Mouse (Mus musculus) MEL (cell line): ENCODE measurements at regions not wholly inside any gene's neighbourhood (a gene's known extent, or its start where the extent isn't known, plus 50 kb on each side); places are given as distances from the start of the nearest gene placed in this dataset.

ENCODE experiments used
- CTCF ChIP-seq, 3 experiments: IDR thresholded peaks in 2 of 3; conservative IDR thresholded peaks in 1 of 3; 2 replicates each; pipeline ENCODE4 v1.5.1; 2011 to 2012; ENCODE audit warnings: low read length in 3 of 3, low read depth in 2 of 3, mild to moderate bottlenecking in 2 of 3, improper control_type of control experiment in 1 of 3, inconsistent platforms in 1 of 3, mixed read lengths in 1 of 3, moderate library complexity in 1 of 3; ENCODE audit not compliant: control insufficient read depth in 1 of 3, insufficient read depth in 1 of 3, poor library complexity in 1 of 3, severe bottlenecking in 1 of 3
- E2F4 ChIP-seq: IDR thresholded peaks from 2 replicates; pipeline ENCODE4 v1.6.1; 2011; ENCODE audit warnings: low read depth, low read length, improper control_type of control experiment, borderline replicate concordance
- EP300 ChIP-seq, 2 experiments: IDR thresholded peaks; 2 replicates each; pipeline ENCODE4 v1.6.1; 2011; ENCODE audit warnings: improper control_type of control experiment in 2 of 2, low read length in 2 of 2, low read depth in 1 of 2, mild to moderate bottlenecking in 1 of 2
- ETS1 ChIP-seq: IDR thresholded peaks from 2 replicates; pipeline ENCODE4 v1.6.1; 2012; ENCODE audit warnings: low read depth, mild to moderate bottlenecking, inconsistent platforms, low read length, improper control_type of control experiment, moderate library complexity
- MAFK ChIP-seq: IDR thresholded peaks from 2 replicates; pipeline ENCODE4 v1.6.1; 2011; ENCODE audit warnings: low read depth, mild to moderate bottlenecking, low read length, improper control_type of control experiment, borderline replicate concordance
- MXI1 ChIP-seq: IDR thresholded peaks from 2 replicates; pipeline ENCODE4 v1.6.1; 2011; ENCODE audit warnings: mild to moderate bottlenecking, low read depth, low read length, improper control_type of control experiment
- MYC ChIP-seq: IDR thresholded peaks from 2 replicates; pipeline ENCODE4 v1.6.1; 2011; ENCODE audit warnings: low read depth, mild to moderate bottlenecking, low read length, improper control_type of control experiment, moderate library complexity
- POLR2A ChIP-seq, 2 experiments: IDR thresholded peaks; 2 replicates each; pipeline ENCODE4 v1.6.1; 2011 to 2012; ENCODE audit warnings: low read length in 2 of 2, mild to moderate bottlenecking in 2 of 2, control low read depth in 1 of 2, improper control_type of control experiment in 1 of 2, low read depth in 1 of 2, moderate library complexity in 1 of 2; ENCODE audit not compliant: control insufficient read depth in 1 of 2, insufficient read depth in 1 of 2, poor library complexity in 1 of 2
- UBTF ChIP-seq: IDR thresholded peaks from 2 replicates; pipeline ENCODE4 v1.6.1; 2012; ENCODE audit warnings: low read depth, mild to moderate bottlenecking, inconsistent platforms, low read length, improper control_type of control experiment, moderate library complexity, borderline replicate concordance; ENCODE audit not compliant: insufficient read depth
- USF1 ChIP-seq: IDR thresholded peaks from 2 replicates; pipeline ENCODE4 v1.6.1; 2014; ENCODE audit warnings: low read depth, mild to moderate bottlenecking, inconsistent platforms, low read length, improper control_type of control experiment, moderate library complexity
- USF2 ChIP-seq, 2 experiments: IDR thresholded peaks; 2 replicates each; pipeline ENCODE4 v1.6.1; 2011 to 2012; ENCODE audit warnings: improper control_type of control experiment in 2 of 2, low read length in 2 of 2, borderline replicate concordance in 1 of 2, inconsistent platforms in 1 of 2, low read depth in 1 of 2, mild to moderate bottlenecking in 1 of 2; ENCODE audit not compliant: insufficient read depth in 1 of 2

GRCm38 (mm10) chr15:59153416-59154250 is 264.5 kb downstream of the Gm49356 start:
- no peak for TF ChIP-seq UBTF
- TF ChIP-seq CTCF (IDR thresholded peaks at IDR 0.05 in 2 of 3, conservative IDR thresholded peaks at IDR 0.05 in 1 of 3; ENCODE audit: control insufficient read depth in 1 of 3, insufficient read depth in 1 of 3, low read depth in 2 of 3, low read length in 3 of 3, poor library complexity in 1 of 3, severe bottlenecking in 1 of 3), result no peak
- no peak for TF ChIP-seq USF2 (IDR thresholded peaks at IDR 0.05; ENCODE audit: borderline replicate concordance in 1 of 2, insufficient read depth in 1 of 2, low read depth in 1 of 2, low read length in 2 of 2)
- no peak for TF ChIP-seq USF1
- no peak for TF ChIP-seq ETS1
- no peak for TF ChIP-seq E2F4
- TF ChIP-seq MYC, result no peak
- TF ChIP-seq POLR2A (IDR thresholded peaks at IDR 0.05; ENCODE audit: control insufficient read depth in 1 of 2, insufficient read depth in 1 of 2, low read depth in 1 of 2, low read length in 2 of 2, poor library complexity in 1 of 2), result no peak
- TF ChIP-seq EP300 (IDR thresholded peaks at IDR 0.05; ENCODE audit: low read depth in 1 of 2, low read length in 2 of 2), result no peak
- TF ChIP-seq MXI1, result no peak
- TF ChIP-seq MAFK, result no peak
